Mouse (Mus musculus): ENCODE measurements around the gene Atf5. TPM values are rescaled to one million over a fixed set of nuclear protein-coding genes. Genes with fewer than 3 reads are reported as not detected.

Atf5 gene
- polyA plus RNA-seq, 1 experiment from 2014 or later, result 5.4 TPM

GRCm38 (mm10) chr7:44847772-44848171, 31.3 kb upstream of the Atf5 start:
- H3K4me3 ChIP-seq, result peak overlapping the region; percentile 84
- no peak for ATAC-seq
- H3K9me3 ChIP-seq (replicated peaks), result no peaks in the 10 kb centered on the region
- peak overlapping the region; percentile 95 for H3K4me2 ChIP-seq
- peaks cover 50% of the 10 kb centered on the region for H3K4me1 ChIP-seq
- H3K9ac ChIP-seq, result peak overlapping the region; percentile 89
- peak overlapping the region; percentile 94 for H3K27ac ChIP-seq
- H3K27me3 ChIP-seq (replicated peaks), result no peaks in the 10 kb centered on the region
- peaks cover 60% of the 10 kb centered on the region for H3K36me3 ChIP-seq
- 67% methylated on average over 5 of the region's 5 CpGs for WGBS (ENCODE audit: insufficient replicate concordance)

DNA sequence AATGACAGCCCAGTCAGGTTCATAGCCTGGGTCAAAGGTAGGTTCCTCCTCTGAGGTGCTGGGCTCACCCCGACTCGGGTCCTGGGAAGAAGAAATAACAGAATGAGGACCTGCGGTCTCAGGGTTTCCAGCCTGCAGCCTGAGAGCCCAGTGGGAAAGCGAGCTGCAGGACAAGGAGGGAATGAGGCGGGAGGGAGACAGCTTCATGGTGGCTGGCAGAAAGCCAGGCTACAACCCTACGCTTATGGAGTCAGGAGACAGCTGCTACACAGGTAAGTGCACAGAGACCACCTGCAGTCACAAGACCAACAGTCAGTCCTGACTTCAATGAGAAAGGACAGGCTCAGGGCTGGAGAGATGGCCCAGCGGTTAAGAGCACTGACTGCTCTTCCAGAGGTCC, 30.3 kb upstream of the Atf5 start:
- H3K4me1 ChIP-seq, result peaks cover 44% of the 10 kb centered on the region
- 84% methylated on average over 7 of the region's 7 CpGs for WGBS (ENCODE audit: insufficient replicate concordance)
- no peak for ATAC-seq
- H3K27ac ChIP-seq, result no peak overlapping the region
- no peak overlapping the region for H3K4me3 ChIP-seq
- H3K9me3 ChIP-seq (replicated peaks), result no peaks in the 10 kb centered on the region
- H3K27me3 ChIP-seq (replicated peaks), result 0 out of 2 replicates have a peak, but pooled peaks cover 3% of the 10 kb centered on the region
- H3K9ac ChIP-seq, result peak overlapping the region; percentile 12; the same call in 1 of the 2 replicates
- H3K4me2 ChIP-seq, result no peak overlapping the region
- peaks cover 60% of the 10 kb centered on the region for H3K36me3 ChIP-seq

DNA sequence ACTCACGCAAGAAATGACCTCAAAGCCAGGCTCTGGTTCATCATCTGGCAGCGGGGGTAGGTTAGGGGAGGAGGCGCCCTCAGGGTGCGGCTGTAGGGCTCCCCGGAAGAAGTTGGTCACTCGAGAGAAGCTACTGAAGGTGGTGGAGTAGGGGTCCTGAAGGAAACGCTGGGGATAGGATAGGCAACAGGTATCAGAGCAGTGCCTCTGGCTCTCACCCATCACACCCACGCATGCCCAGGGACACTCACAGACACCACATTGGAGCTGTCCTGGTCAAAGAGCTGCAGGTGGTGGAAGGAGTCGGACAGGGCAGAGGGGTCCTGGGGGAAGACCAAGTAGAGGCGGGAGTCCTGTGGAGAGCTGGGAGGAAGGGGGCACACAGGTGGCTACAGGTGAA, 28.5 kb upstream of the Atf5 start:
- no peak overlapping the region for H3K9ac ChIP-seq
- H3K4me3 ChIP-seq, result no peak overlapping the region
- peaks cover 68% of the 10 kb centered on the region for H3K36me3 ChIP-seq
- no peaks in the 10 kb centered on the region for H3K9me3 ChIP-seq (replicated peaks)
- H3K27ac ChIP-seq, result no peak overlapping the region
- H3K27me3 ChIP-seq (replicated peaks), result peaks cover 18% of the 10 kb centered on the region
- H3K4me1 ChIP-seq, result peaks cover 39% of the 10 kb centered on the region
- ATAC-seq, result no peak
- 87% methylated on average over 10 of the region's 10 CpGs for WGBS (ENCODE audit: insufficient replicate concordance)
- H3K4me2 ChIP-seq, result no peak overlapping the region

- no peaks in the 10 kb centered on the region for H3K9me3 ChIP-seq (replicated peaks)
- ATAC-seq, result no peak
- WGBS (ENCODE audit: insufficient replicate concordance), result 80% methylated on average over 8 of the region's 8 CpGs
- H3K27me3 ChIP-seq (replicated peaks), result peaks cover 38% of the 10 kb centered on the region
- peaks cover 67% of the 10 kb centered on the region for H3K36me3 ChIP-seq
- H3K9ac ChIP-seq, result no peak overlapping the region
- H3K27ac ChIP-seq, result no peak overlapping the region
- no peak overlapping the region for H3K4me2 ChIP-seq
- H3K4me3 ChIP-seq, result no peak overlapping the region
- peaks cover 42% of the 10 kb centered on the region for H3K4me1 ChIP-seq
Measured at GRCm38 (mm10) chr7:44841825-44842463, 25.5 kb upstream of the Atf5 start.

- no peak for ATAC-seq
- peaks cover 52% of the 10 kb centered on the region for H3K36me3 ChIP-seq
- no peak overlapping the region for H3K9ac ChIP-seq
- no peak overlapping the region for H3K27ac ChIP-seq
- H3K4me2 ChIP-seq, result peak overlapping the region; percentile 65; the same call in 1 of the 2 replicates
- H3K4me3 ChIP-seq, result no peak overlapping the region
- peaks cover 38% of the 10 kb centered on the region for H3K27me3 ChIP-seq (replicated peaks)
- no peaks in the 10 kb centered on the region for H3K9me3 ChIP-seq (replicated peaks)
- peaks cover 44% of the 10 kb centered on the region for H3K4me1 ChIP-seq
- WGBS (ENCODE audit: insufficient replicate concordance), result 51% methylated on average over 14 of the region's 14 CpGs
Measured at GRCm38 (mm10) chr7:44840426-44840825, 24.0 kb upstream of the Atf5 start.

GRCm38 (mm10) chr7:44839491-44840191, 23.2 kb upstream of the Atf5 start:
- 4% methylated on average over 58 of the region's 58 CpGs for WGBS (ENCODE audit: insufficient replicate concordance)
- no peak overlapping the region for H3K27ac ChIP-seq
- H3K36me3 ChIP-seq, result peaks cover 44% of the 10 kb centered on the region
- H3K9ac ChIP-seq, result peak overlapping the region; percentile 17; the same call in 1 of the 2 replicates
- H3K4me3 ChIP-seq, result peak overlapping the region; percentile 33
- no peaks in the 10 kb centered on the region for H3K9me3 ChIP-seq (replicated peaks)
- H3K4me2 ChIP-seq, result peak overlapping the region; percentile 65
- H3K27me3 ChIP-seq (replicated peaks), result peaks cover 38% of the 10 kb centered on the region
- peak; percentile 32 for ATAC-seq
- peaks cover 45% of the 10 kb centered on the region for H3K4me1 ChIP-seq

- Histone ChIP-seq H3K4me1 (peaks cover 45% of the 10 kb centered on the region), H3K9me3 (replicated peaks) (no peaks in the 10 kb centered on the region), H3K27me3 (replicated peaks) (peaks cover 38% of the 10 kb centered on the region), H3K36me3 (peaks cover 39% of the 10 kb centered on the region), H3K4me2 (peak overlapping the region; percentile 65), H3K9ac (no peak overlapping the region), H3K27ac (no peak overlapping the region), H3K4me3 (peak overlapping the region; percentile 33)
- ATAC-seq, result peak; percentile 6; the same call in 1 of the 2 replicates
- 21% methylated on average over 11 of the region's 11 CpGs for WGBS (ENCODE audit: insufficient replicate concordance)
Measured at GRCm38 (mm10) chr7:44839171-44839490, 22.7 kb upstream of the Atf5 start.

DNA sequence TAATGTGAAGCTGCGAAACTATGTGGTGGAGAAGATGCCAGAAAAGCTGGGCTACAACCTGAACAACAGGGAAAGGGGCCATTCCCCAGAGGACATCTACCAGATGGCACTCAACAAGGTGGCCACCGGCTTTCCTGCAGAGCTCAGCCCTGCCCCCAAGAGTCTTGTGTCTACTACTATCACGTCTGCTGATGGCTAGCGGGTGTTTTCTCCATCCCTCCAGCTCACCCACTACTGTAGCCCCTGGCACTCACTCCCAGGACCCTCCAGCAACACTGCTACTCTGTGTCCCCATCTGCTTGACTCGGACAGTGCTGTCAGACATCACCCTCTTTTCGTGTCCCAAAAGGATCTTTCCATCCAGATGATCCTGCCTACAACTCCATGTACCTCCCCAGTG, 21.6 kb upstream of the Atf5 start:
- no peak overlapping the region for H3K27ac ChIP-seq
- H3K4me3 ChIP-seq, result no peak overlapping the region
- H3K36me3 ChIP-seq, result peaks cover 28% of the 10 kb centered on the region
- H3K4me1 ChIP-seq, result peaks cover 39% of the 10 kb centered on the region
- H3K27me3 ChIP-seq (replicated peaks), result peaks cover 38% of the 10 kb centered on the region
- 68% methylated on average over 6 of the region's 6 CpGs for WGBS (ENCODE audit: insufficient replicate concordance)
- no peaks in the 10 kb centered on the region for H3K9me3 ChIP-seq (replicated peaks)
- H3K4me2 ChIP-seq, result no peak overlapping the region
- no peak for ATAC-seq
- no peak overlapping the region for H3K9ac ChIP-seq

GRCm38 (mm10) chr7:44836423-44837053, 20.1 kb upstream of the Atf5 start:
- Histone ChIP-seq H3K9ac (no peak overlapping the region), H3K27me3 (replicated peaks) (peaks cover 33% of the 10 kb centered on the region), H3K4me3 (no peak overlapping the region), H3K4me2 (no peak overlapping the region), H3K36me3 (peaks cover 22% of the 10 kb centered on the region), H3K4me1 (peaks cover 32% of the 10 kb centered on the region), H3K27ac (no peak overlapping the region), H3K9me3 (replicated peaks) (no peaks in the 10 kb centered on the region)
- 68% methylated on average over 9 of the region's 9 CpGs for WGBS (ENCODE audit: insufficient replicate concordance)
- no peak for ATAC-seq

DNA sequence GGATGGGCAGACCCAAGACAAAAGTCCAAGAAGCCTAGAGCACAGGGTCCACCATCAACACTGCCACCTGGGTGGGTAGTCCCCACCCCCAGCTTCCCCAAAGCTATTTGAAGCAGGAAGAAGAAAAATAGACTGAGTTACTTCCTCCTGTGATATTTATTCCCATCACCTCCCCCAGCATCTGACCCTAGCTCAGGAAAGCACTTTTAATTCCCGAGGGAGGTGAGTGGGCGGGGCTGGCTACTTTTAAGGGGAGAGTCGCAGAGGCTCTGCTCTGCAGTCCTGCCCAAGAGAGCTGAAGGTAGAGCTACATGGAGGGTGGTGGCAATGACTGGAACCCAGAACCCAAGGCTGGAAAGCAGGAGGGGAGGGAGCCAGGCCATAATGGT, 19.6 kb upstream of the Atf5 start:
- Histone ChIP-seq H3K4me3 (no peak overlapping the region), H3K27me3 (replicated peaks) (peaks cover 29% of the 10 kb centered on the region), H3K9me3 (replicated peaks) (no peaks in the 10 kb centered on the region), H3K36me3 (peaks cover 22% of the 10 kb centered on the region), H3K9ac (no peak overlapping the region), H3K4me1 (peaks cover 32% of the 10 kb centered on the region), H3K4me2 (no peak overlapping the region), H3K27ac (no peak overlapping the region)
- WGBS (ENCODE audit: insufficient replicate concordance), result 47% methylated on average over 3 of the region's 3 CpGs
- no peak for ATAC-seq

DNA sequence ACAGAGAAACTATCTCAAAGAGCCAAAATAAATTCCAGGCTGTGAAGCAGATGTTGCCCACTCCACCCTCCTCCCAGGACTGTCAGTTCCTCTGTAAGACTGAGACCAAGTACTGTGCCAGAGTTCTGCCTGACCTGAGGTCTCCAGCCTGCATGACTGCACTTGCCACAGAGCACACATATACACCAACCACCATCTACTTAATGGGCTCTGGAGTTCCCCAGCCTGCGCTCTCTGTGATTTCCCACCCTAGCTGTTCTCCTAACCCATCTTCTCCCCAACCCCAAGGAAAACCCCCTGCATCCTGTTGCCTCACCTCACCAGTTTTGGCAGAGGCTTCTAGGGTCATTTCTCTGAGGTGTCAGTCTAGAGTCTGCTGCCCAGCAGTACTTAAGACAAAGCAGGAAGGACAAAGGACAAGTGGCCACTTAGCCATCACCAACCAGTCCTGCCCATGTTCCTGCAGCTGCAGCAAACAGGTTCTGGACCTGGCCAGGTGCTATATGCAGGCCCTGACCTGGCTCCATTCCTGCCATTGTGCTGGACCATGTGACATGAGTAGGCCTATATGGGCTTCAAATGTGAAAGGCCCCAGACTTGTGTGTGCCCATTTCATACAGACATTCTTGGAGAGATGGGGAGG, 19.0 kb upstream of the Atf5 start:
- Histone ChIP-seq H3K36me3 (peaks cover 22% of the 10 kb centered on the region), H3K4me2 (no peak overlapping the region), H3K9ac (no peak overlapping the region), H3K4me1 (peaks cover 27% of the 10 kb centered on the region), H3K4me3 (no peak overlapping the region), H3K27ac (no peak overlapping the region), H3K9me3 (replicated peaks) (no peaks in the 10 kb centered on the region), H3K27me3 (replicated peaks) (peaks cover 25% of the 10 kb centered on the region)
- no peak for ATAC-seq
- WGBS (ENCODE audit: insufficient replicate concordance), result 85% methylated on average over 1 of the region's 1 CpGs

DNA sequence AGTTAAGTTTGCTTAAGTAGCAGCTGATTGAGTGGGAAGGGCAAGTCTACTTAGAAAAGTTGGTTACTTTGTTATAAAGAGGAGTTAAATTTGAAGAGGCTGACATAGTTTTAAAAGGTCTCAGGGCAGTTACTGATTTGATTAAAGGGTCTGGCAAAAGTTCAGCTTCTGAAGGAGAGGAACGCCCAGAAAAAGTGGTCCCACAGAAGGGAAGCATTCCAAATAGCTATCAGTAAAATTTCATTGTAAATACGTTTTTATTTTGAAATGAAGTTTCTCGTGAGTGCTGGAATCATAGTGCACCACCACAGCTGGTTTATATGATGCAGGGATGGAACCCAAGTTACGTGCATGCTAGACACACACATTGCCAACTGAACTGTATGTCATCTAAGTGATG, 16.3 kb upstream of the Atf5 start:
- no peak overlapping the region for H3K4me3 ChIP-seq
- peaks cover 13% of the 10 kb centered on the region for H3K4me1 ChIP-seq
- no peak overlapping the region for H3K4me2 ChIP-seq
- no peaks in the 10 kb centered on the region for H3K27me3 ChIP-seq (replicated peaks)
- H3K9me3 ChIP-seq (replicated peaks), result no peaks in the 10 kb centered on the region
- WGBS (ENCODE audit: insufficient replicate concordance), result 77% methylated on average over 4 of the region's 4 CpGs
- ATAC-seq, result no peak
- H3K9ac ChIP-seq, result no peak overlapping the region
- H3K27ac ChIP-seq, result no peak overlapping the region
- H3K36me3 ChIP-seq, result peaks cover 47% of the 10 kb centered on the region
